Mouse (Mus musculus) bone marrow, adult 2 months (tissue): ENCODE results near the gene Psme3.

Source experiments
- CTCF ChIP-seq: fragments of 200-500 bp; IDR thresholded peaks from 2 replicates; pipeline ENCODE4 v1.5.1; 2011; ENCODE audit warnings: low read length, control low read depth; ENCODE audit not compliant: control insufficient read depth, insufficient read depth
- POLR2A ChIP-seq: fragments of 200-500 bp; IDR thresholded peaks from 2 replicates; pipeline ENCODE4 v1.6.1; 2011; ENCODE audit warnings: low read depth, mild to moderate bottlenecking, control low read depth, low read length, borderline replicate concordance; ENCODE audit not compliant: control insufficient read depth

GRCm38 (mm10) chr11:101269577-101270116 lies 46.4 kb upstream of the Psme3 start:
- TF ChIP-seq POLR2A (no peak), CTCF (no peak)
